Mouse (Mus musculus): ENCODE results near the gene Nxpe3.

Gene Nxpe3

GRCm38 (mm10) chr16:55809779-55810514 is 85.1 kb downstream of the Nxpe3 start:
- no peak for DNase-seq (ENCODE audit: low spot score)

GRCm38 (mm10) chr16:55809345-55809744 is 85.7 kb downstream of the Nxpe3 start:
- DNase-seq (ENCODE audit: low spot score) = no peak

GRCm38 (mm10) chr16:55807505-55807932 is 87.6 kb downstream of the Nxpe3 start:
- DNase-seq (ENCODE audit: low spot score) = no peak

DNA sequence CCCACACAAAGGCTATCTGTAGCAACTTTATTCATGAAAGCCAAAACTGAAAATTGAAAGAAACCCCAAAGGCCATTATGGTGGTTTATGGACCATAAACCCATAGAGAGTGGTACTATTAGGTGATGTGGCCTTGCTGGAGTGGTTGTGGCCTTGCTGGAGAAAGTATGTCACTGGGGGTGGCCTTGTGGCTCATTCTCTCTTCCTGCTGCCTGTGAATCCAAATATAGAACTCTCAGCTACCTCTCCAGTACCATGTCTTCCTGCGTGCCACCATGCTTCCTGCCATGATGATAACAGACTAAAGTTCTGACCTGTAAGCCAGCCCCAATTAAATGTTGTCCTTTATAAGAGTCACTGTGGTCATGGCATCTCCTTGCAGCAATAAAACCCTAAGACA is 90.3 kb downstream of the Nxpe3 start:
- no peak for DNase-seq (ENCODE audit: low spot score)

DNA sequence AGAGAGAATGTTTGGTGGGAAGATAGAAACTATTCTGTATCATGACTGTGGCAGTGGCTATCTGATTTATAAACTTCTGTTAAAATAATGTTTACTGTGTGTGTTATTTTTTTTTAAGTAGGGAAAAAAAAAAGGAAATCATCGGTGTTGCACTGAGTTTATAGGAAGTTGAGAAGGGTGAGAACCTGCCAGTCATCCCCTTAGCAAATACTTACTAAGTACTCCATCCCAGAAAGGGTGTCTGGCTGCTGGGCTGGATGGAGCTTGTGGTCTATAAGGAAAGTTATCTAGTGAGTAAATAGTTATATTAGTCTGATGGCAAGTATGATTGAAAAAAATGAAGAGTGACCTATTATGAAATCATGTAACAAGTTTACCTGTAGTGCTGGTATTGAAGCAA is 93.5 kb downstream of the Nxpe3 start:
- DNase-seq (ENCODE audit: low spot score) = no peak

DNA sequence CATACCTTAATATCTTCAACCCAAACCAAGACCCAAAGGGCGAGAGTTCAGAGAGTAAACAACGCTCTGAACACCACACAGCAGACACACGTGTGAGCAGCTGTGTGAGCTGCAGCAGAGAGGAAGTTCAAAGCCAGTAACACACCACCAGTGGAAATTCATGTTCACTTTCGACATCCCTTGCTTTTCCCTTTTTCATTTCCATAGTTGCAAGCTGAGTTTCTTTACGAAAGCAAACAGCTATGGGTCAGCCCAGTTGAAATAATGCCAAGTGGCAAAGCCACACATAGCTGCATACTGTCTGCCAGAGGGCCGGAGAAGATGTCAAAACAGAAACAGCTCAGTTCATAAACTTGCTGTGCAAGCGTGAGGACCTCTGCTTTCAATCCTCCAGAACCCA is 96.2 kb downstream of the Nxpe3 start:
- no peak for DNase-seq (ENCODE audit: low spot score)

- no peak for DNase-seq (ENCODE audit: low spot score)
These were observed 104.8 kb downstream of the Nxpe3 start for GRCm38 (mm10) chr16:55790326-55790725.
